Mouse (Mus musculus) small intestine, adult 2 months (tissue): ENCODE measurements at regions not wholly inside any gene's neighbourhood (a gene's known extent, or its start where the extent isn't known, plus 50 kb on each side); places are given as distances from the start of the nearest gene placed in this dataset.

Experiments
- CTCF ChIP-seq: fragments of 200-500 bp; IDR thresholded peaks from 2 replicates; pipeline ENCODE4 v1.5.1; 2012; ENCODE audit warnings: low read depth, mild to moderate bottlenecking, control low read depth, inconsistent platforms, low read length, moderate library complexity, mixed read lengths; ENCODE audit not compliant: insufficient replicate concordance, insufficient read length; ENCODE audit errors: extremely low read depth
- POLR2A ChIP-seq: fragments of 200-500 bp; IDR thresholded peaks from 2 replicates; pipeline ENCODE4 v1.6.1; 2012; ENCODE audit warnings: low read depth, mild to moderate bottlenecking, control low read depth, inconsistent platforms, low read length, moderate library complexity

GRCm38 (mm10) chr5:17080405-17080804 is 288.8 kb downstream of the Gm28710 start:
- no peak for TF ChIP-seq POLR2A
- TF ChIP-seq CTCF, result no peak
